Mouse (Mus musculus) embryonic facial prominence, embryonic 12.5 days (tissue): Measurements from ENCODE around the gene Rprm. TPM values are rescaled to one million over a fixed set of nuclear protein-coding genes. Genes with fewer than 3 reads are reported as not detected.

Experiments
- ATAC-seq: fragments of 200-750 bp; cut with Nextera tagmentation; 2 replicates; pipeline ENCODE4 v1.8.0; 2017; ENCODE audit not compliant: insufficient number of reproducible peaks, insufficient read depth, low FRiP score, low TSS enrichment
- H3K27ac ChIP-seq: fragments of 300-500 bp; sonication (generic); 2 replicates; pipeline ENCODE4 v1.5.1; 2016; ENCODE audit warnings: mild to moderate bottlenecking
- H3K27me3 ChIP-seq: fragments of 300-500 bp; sonication (generic); 2 replicates; pipeline ENCODE4 v1.6.1; 2016; ENCODE audit warnings: mild to moderate bottlenecking, moderate library complexity
- H3K36me3 ChIP-seq: fragments of 300-500 bp; sonication (generic); 2 replicates; pipeline ENCODE4 v1.6.1; 2016; ENCODE audit warnings: mild to moderate bottlenecking
- H3K4me1 ChIP-seq: fragments of 300-500 bp; sonication (generic); 2 replicates; pipeline ENCODE4 v1.6.1; 2016
- H3K4me2 ChIP-seq: fragments of 300-500 bp; sonication (generic); replicated peaks from 2 replicates; pipeline ENCODE4 v1.6.1; 2016; ENCODE audit warnings: mild to moderate bottlenecking, moderate library complexity
- H3K4me3 ChIP-seq: fragments of 300-500 bp; sonication (generic); 2 replicates; pipeline ENCODE4 v1.5.1; 2016; ENCODE audit warnings: mild to moderate bottlenecking
- H3K9ac ChIP-seq: fragments of 300-500 bp; sonication (generic); 2 replicates; pipeline ENCODE4 v1.6.1; 2016; ENCODE audit warnings: mild to moderate bottlenecking, moderate library complexity
- H3K9me3 ChIP-seq: fragments of 300-500 bp; sonication (generic); 2 replicates; pipeline ENCODE4 v1.6.1; 2016; ENCODE audit warnings: mild to moderate bottlenecking, moderate library complexity
- WGBS: fragments of 180-500 bp; shearing (Covaris S2); methylation state at CpG from one replicate; pipeline ENCODE4 v1.1.7; 2016; 5-methylcytosine and 5-hydroxymethylcytosine counted together
- polyA plus RNA-seq: library from polyadenylated mRNA; unstranded; fragments of >200 nt; fragmentation: Nextera tagmentation; extraction: Ambion mirVana; gene quantifications from 2 replicates; pipeline ENCODE4 v1.2.1, GENCODE M21; 2016

Rprm gene
- 41.4 and 41.9 TPM in 2 replicates for polyA plus RNA-seq

DNA sequence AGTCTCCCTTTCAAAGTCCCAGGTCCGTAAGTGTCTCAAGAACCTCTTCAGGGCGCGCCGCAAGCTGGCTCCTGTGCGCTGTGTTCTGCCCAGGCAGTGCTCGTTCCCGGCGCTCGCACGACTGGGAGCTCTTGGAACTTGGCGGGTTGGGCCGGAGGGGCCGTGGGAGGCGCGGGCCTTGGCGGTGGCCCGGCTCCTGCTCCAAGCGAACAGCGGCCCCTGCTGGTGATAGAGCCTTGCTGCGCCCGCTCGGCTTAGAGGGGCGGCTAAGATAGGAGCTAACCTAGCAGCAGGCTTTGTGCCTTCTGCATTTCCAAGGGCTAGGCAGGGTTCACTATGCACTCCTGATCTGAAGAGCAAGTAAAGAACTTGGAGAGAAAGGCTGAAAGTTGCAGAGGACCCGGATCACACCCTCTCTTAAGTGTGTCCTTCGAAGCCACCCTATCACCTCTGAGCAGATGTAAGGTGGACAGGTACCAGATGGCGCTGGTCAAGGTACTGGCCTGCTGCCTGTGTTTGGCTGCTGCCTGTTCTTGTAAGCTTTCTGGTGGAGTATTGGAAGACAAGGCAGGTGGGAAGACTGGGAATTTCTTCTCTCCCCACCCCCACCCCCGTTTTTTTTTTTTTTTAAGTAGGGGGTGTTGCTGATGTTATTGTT lies at the start of gene Rprm:
Gene Rprm (minus strand): TSS at position 123 of the 658 bp plus-strand sequence.
- Histone ChIP-seq H3K27me3 (peaks cover 28% of the 10 kb centered on the region), H3K9ac (peak within 1 kb of the TSS; percentile 53), H3K4me2 (peak within 1 kb of the TSS; percentile 89), H3K4me3 (peak within 1 kb of the TSS; percentile 49), H3K27ac (0 out of 2 replicates have a peak within 1 kb of the TSS, but pooled peaks have one; percentile 30), H3K36me3 (no peaks in the 10 kb centered on the region), H3K4me1 (peaks cover 9% of the 10 kb centered on the region; the same call in 1 of the 2 replicates), H3K9me3 (no peaks in the 10 kb centered on the region)
- peak; percentile 91 for ATAC-seq
- WGBS = 5% methylated on average over 27 of the region's 27 CpGs

DNA sequence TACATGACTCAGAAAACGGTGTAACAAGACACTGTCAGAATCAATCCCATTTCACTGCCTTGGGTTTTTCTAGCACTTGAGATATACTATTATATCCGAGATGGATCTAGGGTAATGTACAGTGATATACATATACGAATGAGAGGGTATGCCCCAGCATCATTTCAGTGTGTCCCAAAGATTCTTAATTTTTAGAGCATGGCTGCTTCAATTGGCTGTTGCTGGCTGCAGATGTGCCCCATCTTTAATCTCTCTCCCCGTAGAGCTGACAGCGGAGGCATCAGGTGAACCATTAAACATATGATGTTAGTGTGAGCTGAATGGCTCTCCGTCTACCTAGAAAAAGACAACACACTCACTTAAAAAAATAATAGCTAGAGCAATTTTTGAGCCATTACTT lies 34.0 kb upstream of the Rprm start:
- Histone ChIP-seq H3K4me1 (no peaks in the 10 kb centered on the region), H3K4me2 (no peak overlapping the region), H3K4me3 (no peak overlapping the region), H3K27ac (no peak overlapping the region), H3K36me3 (no peaks in the 10 kb centered on the region), H3K9ac (no peak overlapping the region), H3K27me3 (no peaks in the 10 kb centered on the region), H3K9me3 (no peaks in the 10 kb centered on the region)
- no peak for ATAC-seq
- WGBS = 77% methylated on average over 6 of the region's 6 CpGs

DNA sequence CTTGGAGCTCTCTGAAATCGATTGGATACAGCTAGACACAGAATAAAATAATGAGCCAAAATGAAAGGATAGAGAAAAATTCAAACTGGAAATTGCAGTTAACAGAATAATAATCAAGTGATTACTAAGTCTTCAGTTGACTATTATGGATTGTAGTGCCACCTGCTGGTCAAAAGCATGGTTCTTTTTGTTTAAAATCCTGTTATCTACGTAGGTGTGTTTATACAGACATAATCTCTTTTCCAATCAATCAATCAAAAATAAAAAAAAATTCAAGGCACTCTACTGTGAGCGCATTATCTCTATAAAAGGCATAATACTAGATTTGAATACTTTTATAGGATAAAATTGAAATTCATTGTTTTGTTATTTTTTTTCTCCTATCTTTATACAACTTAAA lies 33.5 kb upstream of the Rprm start:
- H3K9me3 ChIP-seq = no peaks in the 10 kb centered on the region
- 25% methylated on average over 3 of the region's 3 CpGs for WGBS
- H3K4me2 ChIP-seq = no peak overlapping the region
- H3K27me3 ChIP-seq = no peaks in the 10 kb centered on the region
- no peak overlapping the region for H3K27ac ChIP-seq
- no peak overlapping the region for H3K9ac ChIP-seq
- H3K36me3 ChIP-seq = no peaks in the 10 kb centered on the region
- ATAC-seq = no peak
- H3K4me3 ChIP-seq = no peak overlapping the region
- H3K4me1 ChIP-seq = no peaks in the 10 kb centered on the region

DNA sequence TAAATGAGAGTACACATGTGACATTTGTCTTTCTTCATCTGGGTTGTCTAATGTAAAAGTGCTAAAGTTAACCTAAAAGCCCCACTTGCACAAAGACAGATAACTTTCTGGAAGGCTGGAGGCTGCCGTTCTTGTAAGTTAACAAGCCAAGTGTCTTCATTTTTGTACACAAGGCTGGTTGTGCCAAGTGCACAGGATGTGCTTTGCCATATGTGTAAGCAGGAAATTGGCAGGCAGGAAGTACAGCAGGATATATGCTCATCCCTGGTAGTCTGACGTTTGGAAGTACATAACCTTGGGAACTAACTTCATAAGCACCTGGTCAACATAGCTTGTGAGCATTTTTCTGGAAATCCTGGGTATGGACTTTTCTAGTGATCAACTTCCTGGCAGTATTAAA lies 25.9 kb upstream of the Rprm start:
- Histone ChIP-seq H3K36me3 (no peaks in the 10 kb centered on the region), H3K4me3 (no peak overlapping the region), H3K9ac (no peak overlapping the region), H3K27ac (no peak overlapping the region), H3K9me3 (no peaks in the 10 kb centered on the region), H3K4me2 (no peak overlapping the region), H3K27me3 (no peaks in the 10 kb centered on the region), H3K4me1 (no peaks in the 10 kb centered on the region)
- 63% methylated on average over 2 of the region's 2 CpGs for WGBS
- ATAC-seq = no peak

DNA sequence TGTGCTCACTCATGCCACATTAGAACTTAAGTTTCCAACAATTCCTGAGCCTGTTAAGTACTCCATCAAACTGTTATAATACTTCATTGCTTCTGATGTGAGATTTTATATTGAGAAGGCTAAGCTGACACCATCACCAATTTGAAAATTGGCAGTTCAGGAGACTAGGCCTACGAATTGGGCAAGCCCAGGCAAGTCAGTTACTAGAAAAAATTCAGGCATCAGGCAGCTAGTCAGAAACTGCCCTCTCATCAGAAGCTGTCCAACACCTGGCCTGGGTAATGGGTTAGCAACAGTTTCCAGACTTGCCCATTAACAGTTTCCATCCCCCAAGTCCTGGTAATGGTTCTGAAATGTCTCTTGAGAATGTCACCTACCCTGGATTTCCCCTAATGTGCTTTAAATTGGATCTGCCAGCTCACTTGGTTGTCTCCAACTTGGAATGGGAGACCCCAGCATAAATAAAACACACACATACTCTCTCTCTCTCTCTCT lies 20.9 kb upstream of the Rprm start:
- 60% methylated on average over 1 of the region's 1 CpGs for WGBS
- H3K4me2 ChIP-seq = no peak overlapping the region
- H3K27ac ChIP-seq = no peak overlapping the region
- no peaks in the 10 kb centered on the region for H3K27me3 ChIP-seq
- H3K4me3 ChIP-seq = no peak overlapping the region
- no peaks in the 10 kb centered on the region for H3K36me3 ChIP-seq
- H3K4me1 ChIP-seq = no peaks in the 10 kb centered on the region
- no peaks in the 10 kb centered on the region for H3K9me3 ChIP-seq
- H3K9ac ChIP-seq = no peak overlapping the region
- ATAC-seq = no peak

DNA sequence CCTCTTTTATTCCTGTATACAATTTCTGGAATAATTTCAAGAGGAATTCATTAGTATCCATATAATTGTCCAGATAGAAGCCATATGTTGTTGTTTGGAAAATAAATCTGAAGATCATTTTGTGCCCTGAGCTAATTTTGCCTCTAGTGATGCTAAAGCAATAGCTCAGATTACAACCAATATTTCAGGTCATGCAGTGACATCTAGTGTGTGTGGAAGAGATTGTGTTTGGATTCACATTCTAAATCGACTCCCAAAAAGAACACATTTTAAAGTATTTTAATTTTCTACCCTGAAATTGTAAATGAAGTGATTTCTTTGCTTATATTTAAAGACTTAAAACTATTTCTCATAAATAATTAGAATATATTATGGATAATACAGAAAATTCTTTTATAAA lies 14.6 kb upstream of the Rprm start:
- Histone ChIP-seq H3K4me1 (no peaks in the 10 kb centered on the region), H3K9me3 (no peaks in the 10 kb centered on the region), H3K9ac (no peak overlapping the region), H3K4me2 (no peak overlapping the region), H3K27me3 (no peaks in the 10 kb centered on the region), H3K4me3 (no peak overlapping the region), H3K36me3 (no peaks in the 10 kb centered on the region), H3K27ac (no peak overlapping the region)
- no peak for ATAC-seq
- WGBS = 70% methylated on average over 1 of the region's 1 CpGs

DNA sequence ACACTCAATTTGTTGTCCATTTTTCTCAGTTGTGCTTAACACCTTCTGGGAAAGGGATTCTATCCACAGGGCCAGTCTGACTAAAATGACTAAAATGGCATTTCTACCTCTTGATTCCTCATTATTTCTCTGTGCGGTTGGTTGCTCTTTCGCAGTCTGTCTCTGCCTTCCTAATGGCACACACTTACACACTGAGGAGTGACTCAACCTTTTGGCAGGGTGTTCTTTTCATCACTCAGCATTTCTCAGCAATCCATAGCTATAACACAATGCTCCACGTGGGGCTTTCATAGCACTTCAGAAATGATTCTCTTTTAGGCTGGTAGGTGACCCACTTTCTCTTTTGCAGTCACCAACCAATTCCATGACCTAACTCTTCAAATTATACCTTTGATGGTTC lies 7.3 kb upstream of the Rprm start:
- no peak overlapping the region for H3K27ac ChIP-seq
- no peak overlapping the region for H3K9ac ChIP-seq
- H3K4me1 ChIP-seq = no peaks in the 10 kb centered on the region
- no peak overlapping the region for H3K4me2 ChIP-seq
- H3K36me3 ChIP-seq = no peaks in the 10 kb centered on the region
- H3K9me3 ChIP-seq = no peaks in the 10 kb centered on the region
- no peak overlapping the region for H3K4me3 ChIP-seq
- 91% methylated on average over 3 of the region's 3 CpGs for WGBS
- H3K27me3 ChIP-seq = no peaks in the 10 kb centered on the region
- ATAC-seq = no peak

DNA sequence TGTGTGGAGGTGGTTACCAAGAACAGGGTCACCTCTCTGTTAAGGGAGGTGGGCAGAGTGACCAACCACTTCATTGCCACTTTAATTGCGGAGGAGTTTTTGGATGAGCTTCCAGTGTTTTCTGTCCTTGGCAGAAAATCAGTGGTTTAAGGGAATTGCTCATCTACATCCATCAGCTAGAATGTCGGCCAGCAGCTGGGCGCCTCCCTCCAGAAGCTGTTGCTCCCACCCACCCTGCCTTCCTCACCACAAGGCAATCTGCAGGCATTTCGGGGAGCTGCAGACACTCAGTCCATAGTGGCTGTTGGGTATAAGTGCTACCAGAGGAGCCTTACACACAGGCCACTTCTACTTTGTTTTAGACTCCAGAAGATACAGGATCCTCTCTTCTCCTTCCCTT lies 902 bp upstream of the Rprm start:
- no peak overlapping the region for H3K9ac ChIP-seq
- no peak overlapping the region for H3K27ac ChIP-seq
- H3K4me3 ChIP-seq = no peak overlapping the region
- no peak overlapping the region for H3K4me2 ChIP-seq
- no peak for ATAC-seq
- no peaks in the 10 kb centered on the region for H3K9me3 ChIP-seq
- 65% methylated on average over 4 of the region's 4 CpGs for WGBS
- no peaks in the 10 kb centered on the region for H3K36me3 ChIP-seq
- H3K4me1 ChIP-seq = peaks cover 9% of the 10 kb centered on the region; the same call in 1 of the 2 replicates
- H3K27me3 ChIP-seq = peaks cover 28% of the 10 kb centered on the region

DNA sequence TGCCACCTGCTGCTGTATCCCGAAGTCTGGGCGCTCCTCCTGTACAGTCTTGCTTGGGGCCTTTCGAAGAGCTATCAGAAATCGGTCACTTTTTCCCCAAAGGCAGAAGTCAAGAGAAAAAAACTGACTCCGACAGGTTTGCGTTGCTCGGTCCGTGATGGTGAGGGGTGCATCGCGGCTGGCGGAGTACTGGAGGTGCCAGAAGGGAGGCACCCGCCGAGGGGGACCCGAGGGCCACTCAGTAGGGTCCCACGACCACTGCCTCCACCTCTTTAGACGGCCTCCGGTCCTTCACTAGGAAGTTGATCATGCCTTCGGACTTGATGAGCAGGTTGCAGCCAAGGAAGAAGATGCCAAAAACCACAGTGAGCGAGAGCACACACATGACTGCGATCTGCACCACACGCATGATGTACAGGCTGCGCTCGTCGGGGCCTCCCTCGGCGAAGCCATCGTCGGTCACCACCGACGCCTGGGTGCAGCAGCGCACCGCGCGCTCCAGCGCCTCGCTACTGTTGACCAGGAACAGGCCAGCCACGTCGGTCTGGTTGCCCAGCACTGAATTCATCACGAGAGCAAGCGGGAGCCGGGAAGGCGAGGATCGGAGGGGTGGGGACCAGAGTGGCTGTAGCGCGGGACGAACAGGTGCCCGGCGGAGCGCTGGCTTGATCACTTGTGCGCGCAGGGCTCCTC lies 469 bp downstream of the Rprm start:
- Histone ChIP-seq H3K36me3 (no peaks in the 10 kb centered on the region), H3K9ac (peak overlapping the region; percentile 53), H3K27me3 (peaks cover 28% of the 10 kb centered on the region), H3K4me3 (peak overlapping the region; percentile 49), H3K4me2 (peak overlapping the region; percentile 89), H3K27ac (0 out of 2 replicates have a peak overlapping the region, but pooled peaks have one; percentile 30), H3K9me3 (no peaks in the 10 kb centered on the region), H3K4me1 (peaks cover 9% of the 10 kb centered on the region; the same call in 1 of the 2 replicates)
- 2% methylated on average over 51 of the region's 51 CpGs for WGBS
- peak; percentile 44 for ATAC-seq

DNA sequence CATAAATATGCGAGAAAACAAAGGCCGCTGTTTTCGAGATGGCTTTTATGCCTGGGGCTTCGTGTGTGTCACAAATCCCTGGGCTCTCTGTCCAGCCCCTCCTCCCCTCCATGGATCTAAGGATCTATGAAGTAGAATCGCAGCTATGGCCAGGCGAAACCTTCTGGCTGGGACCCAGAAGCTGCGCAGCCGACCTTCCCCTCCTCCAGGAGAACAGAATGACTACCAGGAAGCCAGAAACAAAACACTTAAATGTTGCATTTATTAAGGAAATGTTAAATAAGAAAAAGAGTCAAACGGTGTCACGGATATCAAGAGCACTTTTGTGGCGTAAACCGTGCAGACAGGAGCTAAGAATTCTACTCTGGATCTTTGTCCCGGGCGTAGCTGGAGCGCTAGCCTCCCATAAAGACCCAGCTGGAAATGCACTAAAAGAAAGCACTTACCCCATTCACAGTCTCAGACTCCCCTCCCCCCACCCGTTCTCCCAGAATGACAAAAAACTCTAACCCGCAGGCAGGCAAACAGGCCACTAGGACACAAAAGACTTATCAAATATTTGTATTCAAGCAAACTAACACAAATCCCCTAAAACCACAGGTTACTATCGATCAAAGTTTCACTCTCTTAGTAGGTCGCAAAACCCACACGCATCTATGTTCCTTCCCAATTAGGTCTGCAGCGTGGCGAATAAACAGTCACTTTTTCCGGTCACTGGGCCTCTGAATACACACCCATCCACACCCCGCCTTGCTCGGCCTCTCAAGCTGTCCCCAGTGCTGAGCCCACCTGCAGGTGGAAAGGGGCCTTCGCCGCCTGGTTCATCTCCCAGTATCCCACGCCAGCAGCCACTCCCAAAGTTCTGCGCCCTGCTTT lies 1.3 kb downstream of the Rprm start:
- H3K4me3 ChIP-seq = peak overlapping the region; percentile 49
- H3K4me1 ChIP-seq = peaks cover 9% of the 10 kb centered on the region; the same call in 1 of the 2 replicates
- H3K9me3 ChIP-seq = no peaks in the 10 kb centered on the region
- peaks cover 28% of the 10 kb centered on the region for H3K27me3 ChIP-seq
- H3K9ac ChIP-seq = peak overlapping the region; percentile 53; the same call in 1 of the 2 replicates
- ATAC-seq = peak; percentile 24; the same call in 1 of the 2 replicates
- 0 out of 2 replicates have a peak overlapping the region, but pooled peaks have one; percentile 30 for H3K27ac ChIP-seq
- H3K36me3 ChIP-seq = no peaks in the 10 kb centered on the region
- H3K4me2 ChIP-seq = peak overlapping the region; percentile 89
- 2% methylated on average over 29 of the region's 29 CpGs for WGBS

DNA sequence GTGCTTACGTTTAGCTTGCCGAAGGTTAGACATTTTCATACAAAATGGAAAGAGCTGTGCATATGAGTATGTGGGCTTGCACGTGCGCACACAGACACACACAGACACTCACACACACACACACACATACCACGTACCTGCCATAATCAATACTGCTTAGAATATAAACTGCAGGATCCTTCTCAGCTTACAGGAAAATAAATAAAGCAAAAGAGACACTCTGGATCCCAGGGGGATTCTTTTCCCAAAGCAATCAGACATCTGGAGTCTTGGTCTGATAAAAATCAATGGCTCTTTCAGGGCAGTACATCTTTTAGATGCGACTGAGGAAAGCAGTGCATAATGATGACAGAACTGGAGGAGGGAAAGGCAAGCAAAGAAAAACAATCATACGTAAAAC lies 6.4 kb downstream of the Rprm start:
- no peak overlapping the region for H3K4me2 ChIP-seq
- H3K27ac ChIP-seq = no peak overlapping the region
- H3K36me3 ChIP-seq = no peaks in the 10 kb centered on the region
- no peak overlapping the region for H3K4me3 ChIP-seq
- no peak for ATAC-seq
- 55% methylated on average over 7 of the region's 7 CpGs for WGBS
- no peaks in the 10 kb centered on the region for H3K9me3 ChIP-seq
- no peaks in the 10 kb centered on the region for H3K4me1 ChIP-seq
- H3K9ac ChIP-seq = no peak overlapping the region
- peaks cover 7% of the 10 kb centered on the region for H3K27me3 ChIP-seq
